Mouse (Mus musculus) brain, embryonic 18.5 days (tissue): ENCODE measurements around the gene Dtnb.
A peak's percentile ranks its signal among the peaks of the same experiment; 100 is the strongest.
"Not testable (repeated sequence)": the region's sequence is repeated elsewhere in the genome, so short reads cannot be mapped to it uniquely, and the experiment has no call there.

ENCODE experiments used
- DNase-seq: peaks from one replicate; pipeline ENCODE4 v3.0.0-alpha.2; 2012; ENCODE audit warnings: low read depth, low spot score

Gene Dtnb

DNA sequence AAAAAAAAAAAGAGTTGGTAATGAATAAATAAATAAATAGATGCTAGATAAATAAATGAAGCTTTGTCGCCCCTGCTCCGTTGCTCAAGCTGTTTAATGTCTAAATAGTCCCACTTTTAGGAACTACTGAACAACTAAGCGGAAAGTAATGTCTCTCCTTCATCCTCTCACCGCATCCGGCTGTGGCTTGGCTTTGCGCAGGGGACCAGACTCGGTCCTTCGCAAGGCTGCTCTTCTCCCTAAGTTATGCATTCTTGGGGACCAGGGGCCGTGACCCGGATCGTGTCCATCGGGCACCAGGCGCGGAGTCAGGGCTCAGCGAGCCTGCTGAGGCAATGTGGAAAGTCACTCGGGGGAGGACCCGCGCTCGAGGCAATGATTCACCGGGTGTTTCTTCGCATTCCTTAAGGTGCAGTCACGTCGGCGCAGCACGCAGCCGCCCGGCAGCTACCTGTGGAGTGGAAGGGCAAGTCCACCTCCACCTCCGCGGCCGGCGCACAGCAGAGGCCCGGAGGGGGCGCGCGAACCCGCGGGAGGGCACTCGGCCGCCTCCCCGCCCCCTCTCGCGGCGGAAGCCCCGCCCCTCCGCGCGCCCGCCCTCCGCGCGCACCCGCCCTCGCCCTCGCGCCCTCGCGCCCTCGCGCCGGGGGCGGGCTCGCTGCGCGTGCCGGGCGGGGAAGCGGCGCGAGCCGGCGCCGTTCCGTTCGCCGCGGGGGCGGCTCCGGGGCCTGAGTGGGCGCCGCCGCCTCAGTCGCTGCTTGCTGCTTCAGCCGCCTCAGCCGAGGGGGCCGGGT lies at the start of gene Dtnb:
Gene Dtnb (plus strand): TSS at position 595 of the 794 bp plus-strand sequence.
- DNase-seq, result peak; percentile 26

DNA sequence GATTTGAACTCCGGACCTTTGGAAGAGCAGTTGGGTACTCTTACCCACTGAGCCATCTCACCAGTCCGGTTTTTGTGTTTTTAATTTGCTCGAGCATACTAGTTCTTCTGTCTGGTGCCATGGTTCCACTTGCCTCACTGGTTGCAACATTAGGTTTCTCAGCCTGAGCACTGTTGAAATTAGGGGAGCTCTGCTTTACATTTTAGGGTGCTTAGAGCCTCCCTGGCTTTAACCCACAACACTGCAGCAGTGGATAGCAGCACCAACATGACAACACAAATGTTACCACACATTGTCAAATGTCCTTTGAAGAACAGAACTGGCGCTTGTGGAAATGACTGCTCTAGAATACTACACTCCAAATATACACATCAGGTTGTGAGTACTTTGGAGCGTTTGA lies 46.6 kb upstream of the Dtnb start:
- DNase-seq, result no peak

DNA sequence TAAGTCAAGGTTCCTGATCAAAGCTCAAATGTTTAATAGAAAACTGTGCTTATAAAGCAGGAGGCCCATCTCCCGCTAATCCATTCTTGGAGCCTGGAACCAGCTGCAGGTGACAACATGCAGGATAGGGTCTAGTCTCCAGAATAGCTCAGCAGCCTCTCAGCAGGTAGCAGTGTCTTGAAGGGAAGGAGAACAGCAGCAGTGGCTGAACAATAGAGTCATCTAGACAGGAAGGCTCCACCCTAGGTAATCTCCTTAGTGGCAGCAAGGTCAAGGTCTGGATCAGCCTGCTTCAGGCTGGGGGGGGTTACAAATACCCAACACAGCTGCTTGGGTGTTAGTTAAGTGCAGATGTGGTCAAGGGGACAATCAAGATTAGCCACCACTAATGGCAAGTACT lies 36.7 kb upstream of the Dtnb start:
- not testable (repeated sequence) for DNase-seq

DNA sequence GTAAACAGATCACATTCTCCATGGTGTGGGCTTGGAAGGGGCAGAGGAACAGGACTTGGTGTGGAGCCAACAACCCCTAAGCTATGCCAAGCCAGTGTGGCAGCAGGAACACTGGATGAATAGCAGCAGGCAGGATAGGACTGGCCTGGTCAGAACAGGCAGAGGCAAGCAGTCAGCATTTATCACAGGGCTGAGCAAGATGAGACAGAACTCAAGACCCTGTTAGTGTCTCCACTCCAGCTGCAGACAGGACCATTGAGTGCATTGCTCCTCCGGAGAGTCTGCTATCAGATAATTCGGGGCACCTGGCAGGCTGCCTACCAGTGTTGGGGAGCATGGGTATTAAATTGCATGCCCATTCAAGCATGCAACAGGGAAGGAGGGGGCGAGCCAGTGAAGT lies 34.6 kb upstream of the Dtnb start:
- no peak for DNase-seq

- DNase-seq, result no peak
Observed at GRCm38 (mm10) chr12:3538036-3538435, 34.1 kb upstream of the Dtnb start.

- DNase-seq, result no peak
Observed at GRCm38 (mm10) chr12:3539605-3540004, 32.6 kb upstream of the Dtnb start.

DNA sequence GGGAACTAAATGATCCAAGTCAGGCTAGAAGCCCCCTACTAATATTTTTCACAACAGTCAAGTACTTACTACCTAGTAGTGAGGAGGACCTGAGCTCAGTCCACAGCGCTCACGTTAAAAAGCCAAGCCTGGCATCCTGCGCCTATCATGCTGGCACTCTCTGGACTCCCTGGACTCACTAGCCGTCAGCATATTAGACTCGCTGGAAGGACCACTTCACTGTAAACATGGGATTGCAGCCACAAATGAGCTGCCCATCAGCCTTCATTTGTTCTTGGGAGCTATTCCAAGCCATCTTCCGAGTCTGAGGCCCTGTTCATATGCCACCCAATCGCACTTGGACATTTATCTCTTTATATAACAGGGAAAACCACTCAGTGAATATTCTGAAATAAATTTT lies 31.3 kb upstream of the Dtnb start:
- no peak for DNase-seq

- no peak for DNase-seq
Observed at GRCm38 (mm10) chr12:3545451-3545850, 26.7 kb upstream of the Dtnb start.

DNA sequence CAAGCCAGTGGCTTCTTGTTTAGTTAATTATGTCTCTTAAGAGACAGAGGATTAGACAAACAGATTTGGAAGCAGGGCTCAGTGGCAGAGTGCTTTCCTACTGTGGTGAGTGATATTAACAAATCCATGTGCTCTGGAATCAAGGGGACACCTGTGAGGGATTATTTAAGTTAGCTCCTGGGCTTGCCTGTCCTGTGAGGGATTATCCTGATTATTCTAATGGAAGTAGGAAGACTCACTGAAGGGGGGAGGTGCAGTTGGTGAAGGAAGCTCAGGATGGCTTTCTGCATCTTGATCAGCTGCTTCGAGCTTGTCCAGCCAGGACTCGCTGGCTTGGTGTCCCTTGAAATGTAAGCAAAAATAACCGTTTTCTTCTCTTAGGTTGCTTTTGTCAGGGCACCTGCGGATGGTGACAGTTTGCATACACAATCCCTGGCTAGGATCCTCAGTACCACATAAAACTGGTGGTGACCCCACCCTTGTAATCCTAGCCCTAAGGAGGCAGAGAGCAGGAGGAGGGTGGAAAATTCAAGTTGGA lies 26.0 kb upstream of the Dtnb start:
- no peak for DNase-seq

DNA sequence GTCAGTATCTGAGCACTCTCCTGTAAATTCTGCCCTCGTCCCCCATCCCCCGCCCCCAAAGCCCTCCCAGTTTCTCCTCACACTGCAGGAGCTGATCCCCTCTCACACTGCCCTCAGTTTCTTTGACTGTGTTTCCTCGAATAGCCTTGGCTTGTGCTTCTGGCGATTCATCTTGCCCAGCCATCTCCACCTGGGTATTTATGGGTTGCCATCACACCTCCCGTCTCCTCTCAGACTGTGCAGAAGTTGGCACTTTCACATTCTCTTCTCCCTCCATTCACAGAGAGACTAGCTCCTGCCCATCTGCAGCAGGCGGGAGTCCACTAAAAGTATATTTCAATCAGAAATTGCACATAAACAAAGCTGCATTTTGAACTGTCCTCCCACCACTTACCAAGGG lies 25.4 kb upstream of the Dtnb start:
- DNase-seq, result no peak

GRCm38 (mm10) chr12:3547506-3547905 lies 24.7 kb upstream of the Dtnb start:
- DNase-seq, result no peak

- no peak for DNase-seq
Observed at GRCm38 (mm10) chr12:3547911-3548310, 24.3 kb upstream of the Dtnb start.

- DNase-seq, result no peak
Observed at GRCm38 (mm10) chr12:3548582-3549211, 23.5 kb upstream of the Dtnb start.

- DNase-seq, result no peak
Observed at GRCm38 (mm10) chr12:3550280-3550679, 21.9 kb upstream of the Dtnb start.

DNA sequence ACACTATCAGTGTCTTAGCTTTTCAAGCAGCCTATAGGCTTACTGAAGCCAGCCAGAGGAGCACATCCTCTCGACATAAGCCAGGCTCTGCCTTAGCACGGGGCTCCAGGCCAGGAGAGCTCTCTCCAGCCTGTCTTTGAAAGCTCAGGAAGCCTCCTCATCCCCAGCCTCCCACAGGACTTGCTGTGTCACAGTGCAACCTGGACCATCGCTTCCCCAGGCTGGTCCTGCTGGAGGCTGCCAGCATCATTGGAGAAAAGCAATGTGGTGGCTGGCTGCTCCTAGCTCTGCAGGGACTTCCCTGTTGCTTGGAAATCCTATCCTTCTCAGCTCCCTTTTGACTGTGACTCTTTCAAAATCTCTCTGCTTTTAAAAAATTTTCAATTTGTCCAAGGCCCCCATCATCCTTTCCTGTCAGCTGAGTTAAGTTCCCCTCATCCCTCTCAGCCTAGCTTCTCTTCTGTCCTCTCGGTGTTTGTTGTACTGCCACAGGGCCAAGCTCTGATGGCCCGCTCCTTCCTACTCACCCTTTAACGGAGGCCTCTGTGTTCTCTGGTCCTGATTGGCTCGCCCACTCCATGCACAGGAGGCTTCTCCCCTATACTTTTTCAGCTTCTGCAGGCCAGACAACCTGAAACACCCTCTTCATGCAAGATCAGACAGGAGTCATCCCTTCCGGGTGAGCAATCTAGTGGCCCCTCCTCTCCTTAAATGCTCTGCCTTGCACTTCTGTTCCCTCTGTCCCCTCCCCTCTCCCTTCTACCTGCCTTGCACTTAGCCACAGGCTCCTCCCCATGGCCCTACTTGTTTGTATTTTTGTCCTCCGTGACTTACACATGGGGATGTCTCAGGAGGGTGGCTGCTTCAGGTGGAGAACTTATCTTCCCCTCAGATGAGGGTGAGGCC lies 14.5 kb upstream of the Dtnb start:
- DNase-seq, result no peak

DNA sequence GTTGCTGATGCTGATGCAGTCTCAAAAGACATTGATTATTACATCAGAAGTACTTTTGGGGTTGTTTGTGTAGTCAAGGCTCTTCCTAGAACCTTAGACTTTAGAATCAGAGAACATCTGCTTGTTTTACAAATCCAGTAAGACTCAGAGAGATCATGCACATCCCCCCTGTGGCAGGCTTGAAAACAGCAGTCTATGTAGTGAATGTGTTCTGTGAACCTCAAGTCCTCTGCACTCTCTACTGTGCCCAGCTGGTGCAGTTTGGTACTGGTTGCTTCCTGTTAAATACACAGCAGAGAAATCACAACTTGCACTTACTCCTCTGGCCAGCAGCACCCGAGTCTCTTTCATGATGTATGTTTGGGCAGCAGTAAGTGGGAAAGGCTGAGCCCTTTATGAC lies 11.6 kb upstream of the Dtnb start:
- DNase-seq, result no peak

- DNase-seq, result no peak
Observed at GRCm38 (mm10) chr12:3561032-3561431, 11.1 kb upstream of the Dtnb start.

DNA sequence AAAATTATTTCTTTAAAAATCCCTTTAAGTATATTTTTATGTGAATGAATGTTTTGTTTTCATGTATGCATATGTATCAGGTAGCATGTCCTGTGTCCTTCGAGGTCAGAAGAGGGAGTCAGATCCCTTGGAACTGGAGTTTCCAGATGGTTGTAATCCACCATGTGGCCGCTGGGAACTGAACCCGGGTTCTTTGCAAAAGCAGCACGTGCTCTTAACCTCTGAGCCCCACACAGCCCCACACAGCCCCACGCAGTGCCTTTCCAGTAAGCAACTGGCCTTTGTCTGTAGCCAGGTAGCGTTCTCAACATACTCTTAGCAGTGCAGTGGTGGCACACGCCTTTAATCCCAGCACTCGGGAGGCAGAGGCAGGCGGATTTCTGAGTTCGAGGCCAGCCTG lies 9.4 kb upstream of the Dtnb start:
- DNase-seq, result no peak

- no peak for DNase-seq
Observed at GRCm38 (mm10) chr12:3563659-3564058, 8.5 kb upstream of the Dtnb start.

DNA sequence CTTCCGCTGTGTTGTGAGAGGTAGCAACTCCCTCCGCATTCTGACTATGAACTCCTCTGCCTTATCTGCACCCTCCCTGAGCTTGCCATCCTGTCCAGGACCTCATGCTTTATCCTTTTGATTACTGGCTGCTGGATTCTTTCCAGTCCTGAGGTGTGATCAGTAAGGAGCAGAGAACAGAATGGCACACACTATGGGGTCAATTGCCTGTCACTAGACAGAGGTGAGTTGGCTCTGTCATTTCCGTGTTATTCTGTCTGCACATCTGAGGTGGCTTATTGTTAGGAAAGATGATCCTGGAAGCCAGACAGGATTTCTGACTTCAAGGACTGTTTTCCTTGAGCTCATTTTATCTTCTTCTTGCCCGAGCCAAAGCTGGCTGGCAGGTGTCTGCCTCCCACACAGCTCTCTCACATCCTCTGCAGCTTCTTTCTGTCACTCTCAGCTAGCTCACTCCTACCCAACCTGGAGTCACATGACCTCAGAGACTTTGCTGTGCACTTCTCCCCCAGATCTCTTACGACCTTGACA lies 3.7 kb upstream of the Dtnb start:
- DNase-seq, result no peak

DNA sequence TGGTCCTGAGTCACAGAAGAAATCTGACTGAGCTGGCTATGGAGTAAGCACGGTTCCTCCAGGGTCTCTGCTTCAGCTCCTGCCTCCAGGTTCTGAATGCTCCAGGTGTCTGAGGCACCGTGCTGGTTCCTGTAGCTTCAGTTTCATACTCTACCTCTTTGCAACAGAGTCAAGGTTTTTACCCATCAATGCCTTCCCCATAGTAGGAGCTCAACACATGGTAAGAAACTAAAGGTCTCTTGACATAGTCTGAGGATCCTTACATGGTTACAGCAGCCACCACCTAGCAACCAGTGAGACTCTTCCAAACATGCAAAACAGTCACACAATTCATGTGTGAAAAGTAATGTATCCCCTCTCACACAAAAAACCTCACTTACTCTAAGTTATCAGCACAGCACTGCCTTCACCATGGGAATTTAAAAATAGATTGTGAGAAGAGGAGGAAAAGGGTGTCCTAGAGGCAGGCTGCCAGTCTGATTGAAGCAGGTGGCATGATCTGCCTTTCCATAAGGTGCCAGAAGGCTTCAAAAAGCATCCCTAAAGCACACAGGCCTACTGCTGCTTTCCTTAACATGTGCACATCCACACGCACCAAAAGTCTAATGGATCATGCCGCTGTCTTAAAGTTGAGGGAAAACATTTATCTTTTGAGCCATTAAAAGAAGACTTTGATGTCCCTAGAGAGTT lies 1.3 kb upstream of the Dtnb start:
- DNase-seq, result no peak
